Mouse (Mus musculus): ENCODE measurements around the gene Tbkbp1. TPM values are rescaled to one million over a fixed set of nuclear protein-coding genes. Genes with fewer than 3 reads are reported as not detected.

Tbkbp1 gene
- polyA plus RNA-seq, 1 experiment from 2014 or later, result 9.1 TPM

- Histone ChIP-seq H3K36me3 (ENCODE audit: control insufficient read depth, insufficient read depth, low read length) (peaks cover 29% of the 10 kb centered on the region), H3K4me3 (replicated peaks; ENCODE audit: low read depth, low read length) (no peak overlapping the region), H3K4me2 (ENCODE audit: low read length) (no peak overlapping the region), H3K27ac (replicated peaks; ENCODE audit: low read depth, low read length) (no peak overlapping the region), H3K9me3 (ENCODE audit: control insufficient read depth, low read length) (no peaks in the 10 kb centered on the region), H3K27me3 (ENCODE audit: control insufficient read depth, insufficient read depth, low read length) (peaks cover 4% of the 10 kb centered on the region; the same call in 1 of the 2 replicates), H3K4me1 (ENCODE audit: control insufficient read depth, insufficient read depth, low read length) (peaks cover 26% of the 10 kb centered on the region), H3K9ac (replicated peaks; ENCODE audit: low read length) (no peak overlapping the region)
- ATAC-seq (ENCODE audit: low FRiP score, low TSS enrichment) (no peak), DNase-seq (no peak)
- 77% methylated on average over 4 of the region's 4 CpGs for WGBS
Measured at GRCm38 (mm10) chr11:97140811-97141210, 10.5 kb downstream of the Tbkbp1 start.

GRCm38 (mm10) chr11:97139256-97139655, 12.0 kb downstream of the Tbkbp1 start:
- 9% methylated on average over 15 of the region's 15 CpGs for WGBS
- ATAC-seq (ENCODE audit: low FRiP score, low TSS enrichment), result peak; percentile 12; the same call in 1 of the 2 replicates

GRCm38 (mm10) chr11:97138554-97139226, 12.6 kb downstream of the Tbkbp1 start:
- Histone ChIP-seq H3K9me3 (ENCODE audit: control insufficient read depth, low read length) (no peaks in the 10 kb centered on the region), H3K27me3 (ENCODE audit: control insufficient read depth, insufficient read depth, low read length) (peaks cover 4% of the 10 kb centered on the region; the same call in 1 of the 2 replicates), H3K4me2 (ENCODE audit: low read length) (peak overlapping the region; percentile 69), H3K9ac (replicated peaks; ENCODE audit: low read length) (peak overlapping the region; percentile 64), H3K36me3 (ENCODE audit: control insufficient read depth, insufficient read depth, low read length) (peaks cover 16% of the 10 kb centered on the region), H3K4me1 (ENCODE audit: control insufficient read depth, insufficient read depth, low read length) (peaks cover 26% of the 10 kb centered on the region), H3K4me3 (replicated peaks; ENCODE audit: low read depth, low read length) (peak overlapping the region; percentile 35), H3K27ac (replicated peaks; ENCODE audit: low read depth, low read length) (peak overlapping the region; percentile 70)
- 4% methylated on average over 69 of the region's 69 CpGs for WGBS
- ATAC-seq (ENCODE audit: low FRiP score, low TSS enrichment) (peak; percentile 60), DNase-seq (peak; percentile 77)

More at GRCm38 (mm10) chr11:97139256-97139655, 12.0 kb downstream of the Tbkbp1 start:
- no peak for DNase-seq
- Histone ChIP-seq H3K36me3 (ENCODE audit: control insufficient read depth, insufficient read depth, low read length) (peaks cover 22% of the 10 kb centered on the region), H3K9me3 (ENCODE audit: control insufficient read depth, low read length) (no peaks in the 10 kb centered on the region), H3K4me1 (ENCODE audit: control insufficient read depth, insufficient read depth, low read length) (peaks cover 26% of the 10 kb centered on the region), H3K27ac (replicated peaks; ENCODE audit: low read depth, low read length) (peak overlapping the region; percentile 70), H3K4me3 (replicated peaks; ENCODE audit: low read depth, low read length) (peak overlapping the region; percentile 35), H3K27me3 (ENCODE audit: control insufficient read depth, insufficient read depth, low read length) (peaks cover 4% of the 10 kb centered on the region; the same call in 1 of the 2 replicates), H3K9ac (replicated peaks; ENCODE audit: low read length) (peak overlapping the region; percentile 64), H3K4me2 (ENCODE audit: low read length) (peak overlapping the region; percentile 69)

GRCm38 (mm10) chr11:97133270-97133669, 18.0 kb downstream of the Tbkbp1 start:
- ATAC-seq (ENCODE audit: low FRiP score, low TSS enrichment) (no peak), DNase-seq (no peak)
- WGBS, result 66% methylated on average over 5 of the region's 5 CpGs

GRCm38 (mm10) chr11:97132185-97132584, 19.1 kb downstream of the Tbkbp1 start:
- ATAC-seq (ENCODE audit: low FRiP score, low TSS enrichment) (no peak), DNase-seq (no peak)
- peaks cover 13% of the 10 kb centered on the region; the same call in 1 of the 2 replicates for H3K27me3 ChIP-seq (ENCODE audit: control insufficient read depth, insufficient read depth, low read length)
- H3K4me1 ChIP-seq (ENCODE audit: control insufficient read depth, insufficient read depth, low read length), result peaks cover 2% of the 10 kb centered on the region; the same call in 1 of the 2 replicates
- no peak overlapping the region for H3K9ac ChIP-seq (replicated peaks; ENCODE audit: low read length)
- 32% methylated on average over 6 of the region's 6 CpGs for WGBS
- no peak overlapping the region for H3K4me2 ChIP-seq (ENCODE audit: low read length)
- H3K36me3 ChIP-seq (ENCODE audit: control insufficient read depth, insufficient read depth, low read length), result peaks cover 7% of the 10 kb centered on the region; the same call in 1 of the 2 replicates
- no peak overlapping the region for H3K4me3 ChIP-seq (replicated peaks; ENCODE audit: low read depth, low read length)
- H3K9me3 ChIP-seq (ENCODE audit: control insufficient read depth, low read length), result no peaks in the 10 kb centered on the region
- H3K27ac ChIP-seq (replicated peaks; ENCODE audit: low read depth, low read length), result no peak overlapping the region

More at GRCm38 (mm10) chr11:97133270-97133669, 18.0 kb downstream of the Tbkbp1 start:
- Histone ChIP-seq H3K36me3 (ENCODE audit: control insufficient read depth, insufficient read depth, low read length) (peaks cover 13% of the 10 kb centered on the region; the same call in 1 of the 2 replicates), H3K4me2 (ENCODE audit: low read length) (no peak overlapping the region), H3K4me3 (replicated peaks; ENCODE audit: low read depth, low read length) (no peak overlapping the region), H3K9me3 (ENCODE audit: control insufficient read depth, low read length) (no peaks in the 10 kb centered on the region), H3K27ac (replicated peaks; ENCODE audit: low read depth, low read length) (no peak overlapping the region), H3K9ac (replicated peaks; ENCODE audit: low read length) (no peak overlapping the region), H3K27me3 (ENCODE audit: control insufficient read depth, insufficient read depth, low read length) (0 out of 2 replicates have a peak, but pooled peaks cover 8% of the 10 kb centered on the region), H3K4me1 (ENCODE audit: control insufficient read depth, insufficient read depth, low read length) (peaks cover 10% of the 10 kb centered on the region; the same call in 1 of the 2 replicates)

GRCm38 (mm10) chr11:97131683-97132082, 19.6 kb downstream of the Tbkbp1 start:
- Histone ChIP-seq H3K36me3 (ENCODE audit: control insufficient read depth, insufficient read depth, low read length) (peaks cover 2% of the 10 kb centered on the region; the same call in 1 of the 2 replicates), H3K27me3 (ENCODE audit: control insufficient read depth, insufficient read depth, low read length) (peaks cover 13% of the 10 kb centered on the region; the same call in 1 of the 2 replicates), H3K9me3 (ENCODE audit: control insufficient read depth, low read length) (no peaks in the 10 kb centered on the region), H3K4me2 (ENCODE audit: low read length) (no peak overlapping the region), H3K9ac (replicated peaks; ENCODE audit: low read length) (no peak overlapping the region), H3K4me3 (replicated peaks; ENCODE audit: low read depth, low read length) (no peak overlapping the region), H3K27ac (replicated peaks; ENCODE audit: low read depth, low read length) (no peak overlapping the region), H3K4me1 (ENCODE audit: control insufficient read depth, insufficient read depth, low read length) (peaks cover 4% of the 10 kb centered on the region; the same call in 1 of the 2 replicates)
- 80% methylated on average over 2 of the region's 2 CpGs for WGBS
- ATAC-seq (ENCODE audit: low FRiP score, low TSS enrichment) (no peak), DNase-seq (no peak)

GRCm38 (mm10) chr11:97130318-97130717, 21.0 kb downstream of the Tbkbp1 start:
- ATAC-seq (ENCODE audit: low FRiP score, low TSS enrichment) (no peak), DNase-seq (no peak)
- Histone ChIP-seq H3K27me3 (ENCODE audit: control insufficient read depth, insufficient read depth, low read length) (peaks cover 13% of the 10 kb centered on the region; the same call in 1 of the 2 replicates), H3K4me3 (replicated peaks; ENCODE audit: low read depth, low read length) (no peak overlapping the region), H3K4me1 (ENCODE audit: control insufficient read depth, insufficient read depth, low read length) (peaks cover 4% of the 10 kb centered on the region; the same call in 1 of the 2 replicates), H3K9me3 (ENCODE audit: control insufficient read depth, low read length) (no peaks in the 10 kb centered on the region), H3K4me2 (ENCODE audit: low read length) (no peak overlapping the region), H3K27ac (replicated peaks; ENCODE audit: low read depth, low read length) (no peak overlapping the region), H3K36me3 (ENCODE audit: control insufficient read depth, insufficient read depth, low read length) (no peaks in the 10 kb centered on the region), H3K9ac (replicated peaks; ENCODE audit: low read length) (no peak overlapping the region)
- WGBS, result 84% methylated on average over 7 of the region's 7 CpGs

GRCm38 (mm10) chr11:97128956-97129355, 22.3 kb downstream of the Tbkbp1 start:
- WGBS, result 78% methylated on average over 3 of the region's 3 CpGs
- no peak overlapping the region for H3K4me2 ChIP-seq (ENCODE audit: low read length)
- no peak overlapping the region for H3K27ac ChIP-seq (replicated peaks; ENCODE audit: low read depth, low read length)
- peaks cover 13% of the 10 kb centered on the region; the same call in 1 of the 2 replicates for H3K27me3 ChIP-seq (ENCODE audit: control insufficient read depth, insufficient read depth, low read length)
- peaks cover 4% of the 10 kb centered on the region; the same call in 1 of the 2 replicates for H3K4me1 ChIP-seq (ENCODE audit: control insufficient read depth, insufficient read depth, low read length)
- H3K36me3 ChIP-seq (ENCODE audit: control insufficient read depth, insufficient read depth, low read length), result no peaks in the 10 kb centered on the region
- no peaks in the 10 kb centered on the region for H3K9me3 ChIP-seq (ENCODE audit: control insufficient read depth, low read length)
- ATAC-seq (ENCODE audit: low FRiP score, low TSS enrichment) (no peak), DNase-seq (no peak)
- no peak overlapping the region for H3K9ac ChIP-seq (replicated peaks; ENCODE audit: low read length)
- no peak overlapping the region for H3K4me3 ChIP-seq (replicated peaks; ENCODE audit: low read depth, low read length)

Data from midbrain, embryonic 14.5 days (tissue).